Mouse (Mus musculus): ENCODE data around the gene Pard3.
A peak's percentile ranks its signal among the peaks of the same experiment; 100 is the strongest.

The Pard3 gene

DNA sequence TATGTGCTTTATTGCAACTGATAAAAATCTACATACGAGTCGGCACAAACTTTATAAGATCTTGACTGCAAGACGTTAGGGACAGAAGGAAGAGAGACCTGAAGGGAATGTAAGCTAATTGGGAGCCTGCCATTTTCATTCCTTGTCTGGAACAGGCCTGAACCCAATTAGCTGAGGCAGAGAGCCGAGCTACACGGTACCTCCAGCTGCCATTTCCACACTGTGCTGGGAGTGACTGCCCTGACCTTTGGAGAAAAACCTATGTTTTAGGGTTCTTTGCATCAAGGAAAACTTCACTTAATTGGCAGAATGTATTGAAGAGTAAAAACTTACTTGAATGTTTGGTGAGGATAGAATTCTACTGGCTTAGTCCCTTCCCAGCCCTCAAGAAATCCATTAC lies 262.1 kb downstream of the Pard3 start:
- Histone ChIP-seq H3K9me3 (ENCODE audit: low read length) (no peaks in the 10 kb centered on the region), H3K4me1 (replicated peaks; ENCODE audit: low read depth, low read length) (peaks cover 17% of the 10 kb centered on the region), H3K27me3 (ENCODE audit: insufficient read depth, low read length) (no peaks in the 10 kb centered on the region), H3K36me3 (ENCODE audit: insufficient read depth, low read length) (no peaks in the 10 kb centered on the region), H3K4me3 (replicated peaks; ENCODE audit: low read length) (no peak overlapping the region)
- TF ChIP-seq CTCF (conservative IDR thresholded peaks at IDR 0.05; ENCODE audit: low read length) (no peak), NANOG (IDR thresholded peaks at IDR 0.05; ENCODE audit: borderline replicate concordance, low read length) (no peak), POU5F1 (IDR thresholded peaks at IDR 0.05; ENCODE audit: borderline replicate concordance, low read length) (no peak)

GRCm38 (mm10) chr8:127330258-127331187 lies 266.8 kb downstream of the Pard3 start:
- TF ChIP-seq NANOG (IDR thresholded peaks at IDR 0.05; ENCODE audit: borderline replicate concordance, low read length) (no peak), CTCF (conservative IDR thresholded peaks at IDR 0.05; ENCODE audit: low read length) (no peak), POU5F1 (IDR thresholded peaks at IDR 0.05; ENCODE audit: borderline replicate concordance, low read length) (no peak)
- peaks cover 5% of the 10 kb centered on the region for H3K4me1 ChIP-seq (replicated peaks; ENCODE audit: low read depth, low read length)
- H3K4me3 ChIP-seq (replicated peaks; ENCODE audit: low read length), result no peak overlapping the region
- H3K36me3 ChIP-seq (ENCODE audit: insufficient read depth, low read length), result no peaks in the 10 kb centered on the region
- H3K9me3 ChIP-seq (ENCODE audit: low read length), result no peaks in the 10 kb centered on the region
- H3K27me3 ChIP-seq (ENCODE audit: insufficient read depth, low read length), result no peaks in the 10 kb centered on the region

DNA sequence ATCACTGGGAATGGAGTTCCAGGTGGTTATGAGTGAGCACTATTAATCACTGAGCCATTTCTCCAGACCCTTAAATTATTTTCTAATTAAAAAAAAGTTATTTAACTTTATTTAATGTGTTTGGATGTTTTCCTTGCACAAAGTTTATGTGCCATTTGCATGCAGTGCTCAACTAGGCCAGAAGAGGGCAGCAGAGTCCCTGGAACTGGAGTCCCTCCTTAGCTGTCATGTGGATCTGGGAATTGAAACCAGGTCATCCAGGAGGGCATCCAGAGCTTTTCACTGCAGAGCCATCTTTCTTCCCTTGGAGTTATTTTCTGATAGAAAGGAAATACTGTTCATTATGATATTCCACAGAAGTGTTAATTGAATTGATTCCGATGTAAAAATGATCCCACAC lies 268.1 kb downstream of the Pard3 start:
- TF ChIP-seq POU5F1 (IDR thresholded peaks at IDR 0.05; ENCODE audit: borderline replicate concordance, low read length) (no peak), NANOG (IDR thresholded peaks at IDR 0.05; ENCODE audit: borderline replicate concordance, low read length) (no peak), CTCF (conservative IDR thresholded peaks at IDR 0.05; ENCODE audit: low read length) (peak; percentile 86)
- Histone ChIP-seq H3K4me1 (replicated peaks; ENCODE audit: low read depth, low read length) (0 out of 2 replicates have a peak, but pooled peaks cover 3% of the 10 kb centered on the region), H3K36me3 (ENCODE audit: insufficient read depth, low read length) (no peaks in the 10 kb centered on the region)

DNA sequence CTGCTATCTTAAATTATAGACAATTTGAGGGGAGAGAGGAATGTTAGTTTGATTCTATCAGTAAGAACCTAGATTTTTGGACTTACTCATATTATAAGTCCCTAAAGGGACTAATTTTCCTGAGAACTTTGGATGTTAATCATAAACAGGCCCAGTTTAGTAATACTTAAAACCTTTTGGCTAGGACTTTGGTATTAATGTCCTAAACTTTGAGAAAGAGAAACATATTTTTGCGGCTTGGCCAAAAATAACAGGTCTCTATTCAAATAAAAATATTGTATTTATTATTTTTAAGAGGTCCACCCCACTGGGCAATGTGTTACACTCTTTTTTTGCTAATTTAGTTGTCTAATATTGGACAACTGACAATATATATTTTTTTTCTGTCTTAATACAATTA lies 271.5 kb downstream of the Pard3 start:
- no peak overlapping the region for H3K4me3 ChIP-seq (replicated peaks; ENCODE audit: low read length)
- H3K9me3 ChIP-seq (ENCODE audit: low read length), result no peaks in the 10 kb centered on the region
- H3K36me3 ChIP-seq (ENCODE audit: insufficient read depth, low read length), result no peaks in the 10 kb centered on the region
- H3K4me1 ChIP-seq (replicated peaks; ENCODE audit: low read depth, low read length), result peaks cover 13% of the 10 kb centered on the region
- H3K27me3 ChIP-seq (ENCODE audit: insufficient read depth, low read length), result no peaks in the 10 kb centered on the region
- TF ChIP-seq CTCF (conservative IDR thresholded peaks at IDR 0.05; ENCODE audit: low read length) (no peak), POU5F1 (IDR thresholded peaks at IDR 0.05; ENCODE audit: borderline replicate concordance, low read length) (no peak), NANOG (IDR thresholded peaks at IDR 0.05; ENCODE audit: borderline replicate concordance, low read length) (no peak)

More for the DNA sequence above, 268.1 kb downstream of the Pard3 start:
- Histone ChIP-seq H3K4me3 (replicated peaks; ENCODE audit: low read length) (no peak overlapping the region), H3K9me3 (ENCODE audit: low read length) (no peaks in the 10 kb centered on the region), H3K27me3 (ENCODE audit: insufficient read depth, low read length) (no peaks in the 10 kb centered on the region)

DNA sequence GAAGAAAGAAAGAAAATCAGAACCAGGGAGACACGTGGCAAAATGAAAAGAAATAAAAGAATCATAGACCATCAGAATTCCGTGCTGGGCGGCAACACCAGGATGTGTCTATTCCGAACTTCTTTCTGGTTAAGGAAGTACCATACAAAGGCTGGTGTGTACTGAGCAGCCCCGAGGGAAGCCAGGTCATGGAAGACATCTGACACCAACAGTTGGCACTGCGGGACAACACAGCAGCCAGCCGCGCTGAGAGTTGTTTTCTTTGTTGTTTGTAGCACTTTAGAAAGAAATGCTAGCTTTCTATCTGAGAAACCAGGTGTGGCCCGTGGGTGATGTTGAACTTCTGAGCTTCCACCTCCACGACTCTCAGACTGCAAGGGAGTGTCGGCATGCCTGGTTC lies 274.5 kb downstream of the Pard3 start:
- Histone ChIP-seq H3K36me3 (ENCODE audit: insufficient read depth, low read length) (no peaks in the 10 kb centered on the region), H3K9me3 (ENCODE audit: low read length) (no peaks in the 10 kb centered on the region), H3K4me1 (replicated peaks; ENCODE audit: low read depth, low read length) (peaks cover 30% of the 10 kb centered on the region), H3K4me3 (replicated peaks; ENCODE audit: low read length) (no peak overlapping the region), H3K27me3 (ENCODE audit: insufficient read depth, low read length) (no peaks in the 10 kb centered on the region)
- TF ChIP-seq CTCF (conservative IDR thresholded peaks at IDR 0.05; ENCODE audit: low read length) (no peak), POU5F1 (IDR thresholded peaks at IDR 0.05; ENCODE audit: borderline replicate concordance, low read length) (no peak), NANOG (IDR thresholded peaks at IDR 0.05; ENCODE audit: borderline replicate concordance, low read length) (no peak)

DNA sequence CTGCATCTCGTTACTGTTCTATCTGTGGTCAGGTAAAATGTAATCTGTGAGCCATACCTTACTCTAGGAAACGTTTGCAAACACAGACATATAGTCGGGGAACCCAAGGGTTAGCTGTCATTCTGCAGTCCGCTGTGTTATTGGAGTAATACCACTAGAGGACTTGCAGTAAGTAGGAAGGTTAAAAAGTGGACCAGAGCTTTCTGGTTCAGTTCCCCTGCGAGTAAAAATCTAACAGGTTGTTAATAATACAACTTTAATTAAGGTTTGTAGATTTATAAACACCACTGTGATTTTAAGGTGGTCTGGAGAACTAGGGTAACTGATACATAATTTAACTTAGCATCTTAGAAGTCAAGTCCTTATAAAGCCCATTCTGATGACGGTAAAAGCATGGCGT lies 277.4 kb downstream of the Pard3 start:
- no peaks in the 10 kb centered on the region for H3K27me3 ChIP-seq (ENCODE audit: insufficient read depth, low read length)
- no peaks in the 10 kb centered on the region for H3K9me3 ChIP-seq (ENCODE audit: low read length)
- no peak overlapping the region for H3K4me3 ChIP-seq (replicated peaks; ENCODE audit: low read length)
- peaks cover 49% of the 10 kb centered on the region for H3K4me1 ChIP-seq (replicated peaks; ENCODE audit: low read depth, low read length)
- no peaks in the 10 kb centered on the region for H3K36me3 ChIP-seq (ENCODE audit: insufficient read depth, low read length)
- TF ChIP-seq POU5F1 (IDR thresholded peaks at IDR 0.05; ENCODE audit: borderline replicate concordance, low read length), result no peak
- TF ChIP-seq NANOG (IDR thresholded peaks at IDR 0.05; ENCODE audit: borderline replicate concordance, low read length), result no peak
- TF ChIP-seq CTCF (conservative IDR thresholded peaks at IDR 0.05; ENCODE audit: low read length), result no peak

GRCm38 (mm10) chr8:127343115-127343514 lies 279.4 kb downstream of the Pard3 start:
- H3K4me1 ChIP-seq (replicated peaks; ENCODE audit: low read depth, low read length), result peaks cover 42% of the 10 kb centered on the region
- H3K4me3 ChIP-seq (replicated peaks; ENCODE audit: low read length), result no peak overlapping the region
- no peaks in the 10 kb centered on the region for H3K36me3 ChIP-seq (ENCODE audit: insufficient read depth, low read length)
- H3K27me3 ChIP-seq (ENCODE audit: insufficient read depth, low read length), result no peaks in the 10 kb centered on the region
- peak; percentile 93 for TF ChIP-seq POU5F1 (IDR thresholded peaks at IDR 0.05; ENCODE audit: borderline replicate concordance, low read length)
- TF ChIP-seq NANOG (IDR thresholded peaks at IDR 0.05; ENCODE audit: borderline replicate concordance, low read length), result peak; percentile 69
- TF ChIP-seq CTCF (conservative IDR thresholded peaks at IDR 0.05; ENCODE audit: low read length), result no peak
- no peaks in the 10 kb centered on the region for H3K9me3 ChIP-seq (ENCODE audit: low read length)

- no peak for TF ChIP-seq CTCF (conservative IDR thresholded peaks at IDR 0.05; ENCODE audit: low read length)
- no peak for TF ChIP-seq NANOG (IDR thresholded peaks at IDR 0.05; ENCODE audit: borderline replicate concordance, low read length)
- no peak for TF ChIP-seq POU5F1 (IDR thresholded peaks at IDR 0.05; ENCODE audit: borderline replicate concordance, low read length)
- no peaks in the 10 kb centered on the region for H3K27me3 ChIP-seq (ENCODE audit: insufficient read depth, low read length)
- no peaks in the 10 kb centered on the region for H3K36me3 ChIP-seq (ENCODE audit: insufficient read depth, low read length)
- no peak overlapping the region for H3K4me3 ChIP-seq (replicated peaks; ENCODE audit: low read length)
- H3K9me3 ChIP-seq (ENCODE audit: low read length), result no peaks in the 10 kb centered on the region
- peaks cover 39% of the 10 kb centered on the region for H3K4me1 ChIP-seq (replicated peaks; ENCODE audit: low read depth, low read length)
Measured at GRCm38 (mm10) chr8:127344421-127344820, 280.7 kb downstream of the Pard3 start.

All from E14TG2a.4 (cell line).